Mouse (Mus musculus) heart, embryonic 14.5 days (tissue): ENCODE results near the gene Gstk1. TPM values are rescaled to one million over a fixed set of nuclear protein-coding genes. Genes with fewer than 3 reads are reported as not detected.
A peak's percentile ranks its signal among the peaks of the same experiment; 100 is the strongest.

Source experiments
- ATAC-seq: fragments of 200-750 bp; cut with Nextera tagmentation; 2 replicates; pipeline ENCODE4 v1.8.0; 2017; ENCODE audit warnings: low read depth, moderate TSS enrichment; ENCODE audit not compliant: insufficient number of reproducible peaks, insufficient read depth, low FRiP score
- H3K27ac ChIP-seq, 2 experiments: fragments of 200-500 bp in 1 of 2; fragments of 300-500 bp in 1 of 2; sonication (generic) in 1 of 2; replicated peaks in 1 of 2; 2 replicates each; pipeline ENCODE4 v1.5.1; 2012 to 2014; ENCODE audit warnings: low read depth in 2 of 2, low read length in 2 of 2, control low read depth in 1 of 2, mild to moderate bottlenecking in 1 of 2, mixed read lengths in 1 of 2; ENCODE audit not compliant: control insufficient read depth in 1 of 2, insufficient read depth in 1 of 2
- H3K27me3 ChIP-seq: fragments of 300-500 bp; sonication (generic); 2 replicates; pipeline ENCODE4 v1.6.1; 2014; ENCODE audit warnings: mild to moderate bottlenecking, low read length, control low read depth; ENCODE audit not compliant: control insufficient read depth, insufficient read depth
- H3K36me3 ChIP-seq: fragments of 300-500 bp; sonication (generic); 2 replicates; pipeline ENCODE4 v1.6.1; 2014; ENCODE audit warnings: mild to moderate bottlenecking, control low read depth, low read length, mixed read lengths; ENCODE audit not compliant: control insufficient read depth, insufficient read depth
- H3K4me1 ChIP-seq, 2 experiments: fragments of 200-500 bp in 1 of 2; fragments of 300-500 bp in 1 of 2; sonication (generic) in 1 of 2; 2 replicates each; pipeline ENCODE4 v1.6.1; 2012 to 2014; ENCODE audit warnings: low read length in 2 of 2, control low read depth in 1 of 2, mixed read lengths in 1 of 2; ENCODE audit not compliant: control insufficient read depth in 2 of 2, insufficient read depth in 2 of 2
- H3K4me2 ChIP-seq: fragments of 300-500 bp; sonication (generic); 2 replicates; pipeline ENCODE4 v1.6.1; 2014; ENCODE audit warnings: mild to moderate bottlenecking, low read length
- H3K4me3 ChIP-seq, 2 experiments: fragments of 200-500 bp in 1 of 2; fragments of 300-500 bp in 1 of 2; sonication (generic) in 1 of 2; 2 replicates each; pipeline ENCODE4 v1.5.1; 2012 to 2014; ENCODE audit warnings: low read length in 2 of 2, mild to moderate bottlenecking in 2 of 2, control low read depth in 1 of 2, low read depth in 1 of 2, moderate library complexity in 1 of 2; ENCODE audit not compliant: control insufficient read depth in 1 of 2, insufficient read depth in 1 of 2
- H3K9ac ChIP-seq: fragments of 300-500 bp; sonication (generic); 2 replicates; pipeline ENCODE4 v1.6.1; 2014; ENCODE audit warnings: mild to moderate bottlenecking, low read length
- H3K9me3 ChIP-seq: fragments of 300-500 bp; sonication (generic); 2 replicates; pipeline ENCODE4 v1.6.1; 2016; ENCODE audit warnings: low read length, control low read depth; ENCODE audit not compliant: control insufficient read depth
- WGBS: fragments of 180-500 bp; shearing (Covaris S2); extraction: QIAGEN DNeasy Blood & Tissue Kit; methylation state at CpG from one replicate; pipeline ENCODE4 v1.1.7; 2014; 5-methylcytosine and 5-hydroxymethylcytosine counted together
- polyA plus RNA-seq: library from polyadenylated mRNA; unstranded; fragments of >200 nt; fragmentation: Nextera tagmentation; extraction: Ambion mirVana; gene quantifications from 2 replicates; pipeline ENCODE4 v1.2.1, GENCODE M21; 2014

Gstk1 gene
- polyA plus RNA-seq, 1 experiment from 2014 or later, result 14.5 TPM

DNA sequence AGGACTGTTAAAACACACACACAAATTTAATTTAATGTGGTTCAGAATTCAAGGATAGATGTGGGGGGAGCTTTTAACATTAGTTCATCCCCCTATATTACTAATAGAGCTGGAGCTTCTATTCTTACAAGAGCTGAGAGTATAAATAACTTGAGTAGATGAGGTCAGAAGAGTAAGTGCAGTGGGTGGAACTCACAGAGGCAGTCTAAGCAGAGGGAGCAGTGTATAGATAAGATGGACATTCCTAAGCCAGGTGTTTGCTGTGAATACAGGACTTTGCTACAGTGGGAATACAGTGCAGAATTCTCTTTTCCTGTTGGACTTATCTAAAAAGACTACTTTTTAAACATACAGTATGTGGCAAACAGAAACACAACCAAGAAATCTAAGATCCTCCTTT is 25.1 kb downstream of the Gstk1 start:
- H3K9me3 ChIP-seq, result no peaks in the 10 kb centered on the region
- H3K4me3 ChIP-seq, result no peak overlapping the region
- ATAC-seq, result 0 out of 2 replicates have a peak, but pooled peaks have one; percentile 54
- H3K9ac ChIP-seq, result no peak overlapping the region
- no peaks in the 10 kb centered on the region for H3K27me3 ChIP-seq
- peaks cover 0 to 26% of the 10 kb centered on the region in 2 experiments; a peak in 2 of 4 replicates for H3K4me1 ChIP-seq
- H3K27ac ChIP-seq, result peak overlapping the region in 1 of 2 experiments; percentile 50; a peak in 1 of 4 replicates
- peaks cover 85% of the 10 kb centered on the region for H3K36me3 ChIP-seq
- peak overlapping the region; percentile 31; the same call in 1 of the 2 replicates for H3K4me2 ChIP-seq

DNA sequence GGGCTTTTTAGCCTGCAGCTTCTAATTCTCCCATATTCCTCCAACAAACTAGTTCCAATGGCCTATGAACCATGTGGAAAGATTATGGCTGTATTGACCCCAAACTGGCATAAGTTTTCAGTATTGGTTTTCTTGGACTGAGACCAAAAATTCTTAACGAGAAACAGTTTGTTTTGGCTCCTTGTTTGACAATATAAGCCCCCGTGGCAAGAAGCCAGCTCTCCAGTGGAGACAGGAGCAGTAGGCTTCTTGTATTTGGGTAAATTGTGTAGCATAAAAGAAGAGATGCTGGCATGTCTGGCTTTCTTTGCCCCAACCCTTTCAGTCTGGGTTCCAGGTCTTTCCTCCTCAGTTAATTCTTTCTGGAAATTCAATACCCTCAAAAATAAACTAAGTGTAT is 30.4 kb downstream of the Gstk1 start:
- Histone ChIP-seq H3K4me3 (no peak overlapping the region), H3K9ac (no peak overlapping the region), H3K27ac (no peak overlapping the region), H3K4me2 (no peak overlapping the region), H3K27me3 (no peaks in the 10 kb centered on the region), H3K36me3 (peaks cover 95% of the 10 kb centered on the region), H3K9me3 (no peaks in the 10 kb centered on the region), H3K4me1 (peaks cover 0 to 2% of the 10 kb centered on the region in 2 experiments; a peak in 1 of 4 replicates)
- 62% methylated on average over 2 of the region's 2 CpGs for WGBS
- no peak for ATAC-seq

DNA sequence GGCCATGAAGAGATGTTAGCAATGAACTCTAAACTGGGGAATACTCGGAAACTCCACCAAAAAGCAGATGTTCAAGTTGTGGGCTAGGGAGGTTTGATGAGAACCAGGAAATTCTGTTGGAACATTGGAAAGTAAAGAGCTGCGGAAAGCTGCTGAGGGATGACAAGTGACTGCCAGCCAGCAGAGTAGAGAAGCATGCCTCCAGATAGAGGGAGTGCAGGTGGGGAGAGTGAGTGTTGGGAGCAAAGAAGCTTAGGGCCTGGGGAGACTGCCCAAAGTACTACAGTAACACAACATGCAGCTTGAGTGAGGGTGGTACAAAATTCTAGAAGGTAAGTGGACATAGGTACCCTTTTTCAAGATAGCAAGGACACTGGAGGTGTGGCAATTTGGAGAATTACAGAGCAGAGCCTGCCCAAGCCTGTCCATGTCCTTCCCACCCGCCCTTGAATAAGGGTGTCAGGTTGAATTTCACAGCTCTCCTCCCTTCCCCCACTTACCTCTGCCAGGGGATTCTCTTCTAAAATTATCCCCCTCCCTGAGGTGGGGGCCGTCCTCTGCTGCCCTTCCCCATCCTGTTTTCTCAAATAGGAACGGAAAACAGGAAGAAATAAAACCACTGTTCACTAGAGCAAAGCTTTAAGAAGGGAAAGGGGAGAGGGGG is 37.3 kb downstream of the Gstk1 start:
- peaks cover 59% of the 10 kb centered on the region for H3K36me3 ChIP-seq
- ATAC-seq, result peak; percentile 64
- WGBS, result 43% methylated on average over 5 of the region's 5 CpGs
- H3K4me3 ChIP-seq, result no peak overlapping the region
- no peak overlapping the region for H3K4me2 ChIP-seq
- peak overlapping the region; percentile 17 to 56; a peak in 3 of 4 replicates for H3K27ac ChIP-seq
- H3K27me3 ChIP-seq, result no peaks in the 10 kb centered on the region
- no peaks in the 10 kb centered on the region for H3K9me3 ChIP-seq
- no peak overlapping the region for H3K9ac ChIP-seq
- H3K4me1 ChIP-seq, result peaks cover 5 to 12% of the 10 kb centered on the region in 2 experiments; a peak in 3 of 4 replicates

DNA sequence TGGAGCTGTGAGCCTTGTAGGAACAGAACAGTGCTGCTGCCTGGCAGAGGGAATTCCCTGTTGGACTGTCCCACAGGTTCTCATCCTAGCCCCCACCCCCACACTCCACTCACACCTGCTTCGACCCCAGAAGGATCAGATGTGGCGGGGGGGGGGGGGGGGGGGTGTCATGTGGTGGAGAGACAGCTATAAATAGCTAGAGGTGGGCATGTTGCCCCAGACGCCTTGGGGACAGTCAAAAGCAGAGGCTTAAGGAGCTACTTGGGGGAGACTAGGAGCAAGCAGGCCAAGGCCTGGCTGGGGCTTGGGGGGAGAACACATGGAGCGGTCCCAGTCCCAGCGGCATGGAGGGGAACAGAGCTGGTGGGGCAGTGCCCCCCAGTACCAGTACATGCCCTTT is 40.7 kb downstream of the Gstk1 start, which contains the start of gene Clcn1:
Clcn1 (plus strand) TSS at position 238 of the 400 bp plus-strand sequence.
- Histone ChIP-seq H3K9ac (no peak within 1 kb of the TSS), H3K27ac (no peak within 1 kb of the TSS)

DNA sequence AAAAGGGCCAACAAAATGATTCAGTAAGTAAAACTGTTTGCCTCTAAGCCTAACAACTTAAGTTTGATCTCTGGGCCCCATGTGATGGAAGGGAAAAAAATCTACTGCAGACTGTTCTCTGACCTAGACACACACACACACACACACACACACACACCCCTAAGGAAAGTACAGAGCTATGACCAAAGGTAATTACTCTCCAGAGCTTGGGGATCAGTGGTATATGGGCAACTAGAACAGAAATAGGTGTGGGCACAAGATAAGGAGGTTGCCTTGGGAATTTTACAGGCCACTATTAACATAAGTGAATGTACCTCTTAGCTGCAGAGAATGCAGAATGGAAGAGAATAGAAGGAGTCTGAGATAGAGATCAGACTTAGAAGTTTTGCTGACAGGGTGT is 41.8 kb downstream of the Gstk1 start:
- no peak overlapping the region for H3K27ac ChIP-seq
- H3K4me3 ChIP-seq, result no peak overlapping the region
- peaks cover 27% of the 10 kb centered on the region for H3K36me3 ChIP-seq
- ATAC-seq, result no peak
- no peak overlapping the region for H3K4me2 ChIP-seq
- no peaks in the 10 kb centered on the region for H3K27me3 ChIP-seq
- no peak overlapping the region for H3K9ac ChIP-seq
- peaks cover 5 to 12% of the 10 kb centered on the region in 2 experiments; a peak in 3 of 4 replicates for H3K4me1 ChIP-seq
- no peaks in the 10 kb centered on the region for H3K9me3 ChIP-seq

More for the DNA sequence above, 40.7 kb downstream of the Gstk1 start, which contains the start of gene Clcn1:
- no peak for ATAC-seq
- Histone ChIP-seq H3K36me3 (peaks cover 35% of the 10 kb centered on the region), H3K27me3 (no peaks in the 10 kb centered on the region), H3K4me3 (no peak within 1 kb of the TSS), H3K4me2 (no peak within 1 kb of the TSS), H3K4me1 (peaks cover 5 to 12% of the 10 kb centered on the region in 2 experiments; a peak in 3 of 4 replicates), H3K9me3 (no peaks in the 10 kb centered on the region)
- WGBS, result 48% methylated on average over 4 of the region's 5 CpGs

DNA sequence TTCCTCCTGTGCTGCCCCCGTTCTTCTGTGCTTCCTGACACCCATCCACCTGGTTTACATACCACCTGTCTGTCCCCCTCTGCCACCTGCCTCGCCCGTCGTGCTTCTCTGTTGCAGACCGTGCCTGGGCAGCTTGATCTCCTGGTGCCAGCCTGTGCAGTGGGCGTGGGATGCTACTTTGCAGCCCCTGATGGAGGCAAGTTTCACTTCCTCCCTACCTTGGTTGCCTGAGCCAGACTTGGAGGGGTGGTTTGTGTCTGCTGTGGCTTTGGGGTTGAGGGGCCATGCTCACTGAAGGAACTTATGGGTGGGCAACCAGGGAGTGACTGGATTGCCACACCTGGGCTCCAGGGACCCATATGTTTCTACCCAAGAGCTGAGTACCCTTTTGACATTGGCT is 47.6 kb downstream of the Gstk1 start:
- no peak for ATAC-seq
- H3K27ac ChIP-seq, result no peak overlapping the region
- peaks cover 0 to 3% of the 10 kb centered on the region in 2 experiments; a peak in 1 of 4 replicates for H3K4me1 ChIP-seq
- 86% methylated on average over 6 of the region's 6 CpGs for WGBS
- no peak overlapping the region for H3K9ac ChIP-seq
- no peak overlapping the region for H3K4me3 ChIP-seq
- no peak overlapping the region for H3K4me2 ChIP-seq
- H3K9me3 ChIP-seq, result no peaks in the 10 kb centered on the region
- H3K27me3 ChIP-seq, result no peaks in the 10 kb centered on the region
- peaks cover 26% of the 10 kb centered on the region; the same call in 1 of the 2 replicates for H3K36me3 ChIP-seq

DNA sequence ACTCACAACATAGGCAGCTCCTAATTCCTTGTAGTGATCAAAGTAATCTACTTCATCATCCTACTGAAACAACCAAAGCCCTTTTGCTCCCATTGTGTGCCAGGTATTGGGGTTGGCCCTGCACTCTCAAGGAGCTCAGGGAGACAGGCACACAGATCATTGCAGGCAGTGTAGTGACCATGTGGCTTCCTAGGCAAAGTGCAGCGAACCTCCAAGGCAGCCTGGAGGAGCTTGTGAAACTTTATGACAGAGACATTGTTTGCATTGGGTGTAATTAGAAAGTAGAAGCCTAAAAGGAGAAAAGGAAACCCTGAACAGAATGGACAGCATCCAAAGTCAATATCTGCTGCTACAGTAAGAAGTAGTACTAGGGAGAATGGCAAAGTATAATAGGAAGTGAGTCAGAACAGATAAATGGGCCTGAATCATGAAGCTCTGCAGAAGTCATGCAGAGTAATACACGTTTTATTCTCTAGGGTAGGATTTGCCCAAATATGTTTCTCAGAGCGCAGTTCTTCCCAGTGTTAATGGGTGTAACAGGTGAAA is 49.9 kb downstream of the Gstk1 start:
- WGBS, result 63% methylated on average over 3 of the region's 3 CpGs
- Histone ChIP-seq H3K4me2 (no peak overlapping the region), H3K4me3 (no peak overlapping the region), H3K4me1 (peaks cover 0 to 3% of the 10 kb centered on the region in 2 experiments; a peak in 1 of 4 replicates), H3K36me3 (peaks cover 31% of the 10 kb centered on the region), H3K27me3 (no peaks in the 10 kb centered on the region), H3K27ac (no peak overlapping the region), H3K9ac (no peak overlapping the region), H3K9me3 (no peaks in the 10 kb centered on the region)
- ATAC-seq, result no peak
